Mouse (Mus musculus) spleen, adult 18-20 months (tissue): Measurements from ENCODE around the gene Bard1.

ENCODE experiments used
- DNase-seq, 2 experiments: peaks; one replicate each; pipeline ENCODE4 v3.0.0; 2022; ENCODE audit warnings: mixed read lengths in 2 of 2

Bard1 gene

GRCm38 (mm10) chr1:71052252-71052651, 50.7 kb downstream of the Bard1 start:
- no peak for DNase-seq

- no peak for DNase-seq
Observed at GRCm38 (mm10) chr1:71045141-71045540, 57.8 kb downstream of the Bard1 start.

- DNase-seq, result no peak
Observed at GRCm38 (mm10) chr1:71043951-71044350, 59.0 kb downstream of the Bard1 start.

- DNase-seq, result no peak
Observed at GRCm38 (mm10) chr1:71036999-71037398, 65.9 kb downstream of the Bard1 start.

GRCm38 (mm10) chr1:71035565-71035964, 67.4 kb downstream of the Bard1 start:
- no peak for DNase-seq

- no peak for DNase-seq
Observed at GRCm38 (mm10) chr1:71022766-71023165, 80.2 kb downstream of the Bard1 start.

GRCm38 (mm10) chr1:71014345-71014744, 88.6 kb downstream of the Bard1 start:
- no peak for DNase-seq

GRCm38 (mm10) chr1:71005998-71006397, 96.9 kb downstream of the Bard1 start:
- no peak for DNase-seq

- DNase-seq, result no peak
Observed at GRCm38 (mm10) chr1:71004177-71004576, 98.8 kb downstream of the Bard1 start.

GRCm38 (mm10) chr1:71003741-71004140, 99.2 kb downstream of the Bard1 start:
- no peak for DNase-seq

- DNase-seq, result no peak
Observed at GRCm38 (mm10) chr1:70997377-70997993, 105.5 kb downstream of the Bard1 start.

- DNase-seq, result no peak
Observed at GRCm38 (mm10) chr1:70996766-70997165, 106.2 kb downstream of the Bard1 start.
